ENCODE assay signal across 16 mouse cellular contexts in the genomic region with DNA sequence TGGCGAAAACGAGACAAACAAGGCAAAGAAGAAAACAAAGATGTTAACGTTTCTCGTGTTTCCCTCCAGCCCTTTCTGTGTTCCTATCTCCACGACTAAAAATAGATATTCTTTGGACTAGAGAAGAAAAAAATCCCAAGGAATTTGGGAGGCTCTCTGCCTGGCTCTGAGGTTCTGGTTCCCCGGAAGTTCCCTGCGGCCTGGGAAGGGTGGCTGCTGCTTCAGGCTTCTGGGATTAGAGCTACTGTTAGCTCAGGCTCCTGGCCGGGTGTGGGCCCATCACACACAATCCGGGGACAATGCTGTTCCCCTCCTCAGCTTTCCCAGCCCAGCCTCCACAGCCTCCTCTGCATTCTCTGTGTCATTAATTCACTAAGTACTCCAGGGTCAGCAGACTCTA.
A peak's percentile ranks its signal among the peaks of the same experiment; 100 is the strongest.
DNase-seq lines count a peak whose midpoint lies in the region; ATAC-seq and TF ChIP-seq lines count a peak whose summit lies in the region.
"Had no signal": no experiment of that assay in that cellular context is flagged by ENCODE, and none has a peak within 500 bp of the region (broad histone marks: within the 10 kb centered on the region; RNA-seq: fewer than 3 reads in every experiment).

No protein-coding gene starts in this region.

- DNase-seq in heart, postnatal 25 days (ENCODE audit: low spot score), result no peak
- peak; percentile 44 for DNase-seq in lung, embryonic 14.5 days
- no peak for DNase-seq in lung, postnatal 10 days
- DNase-seq in embryonic facial prominence, embryonic 14.5 days (ENCODE audit: low spot score), result no peak
- no peak for DNase-seq in forebrain, postnatal 0 days
- DNase-seq: adrenal gland, adult 8-10 months; cerebellum, adult 8-10 months; gastrocnemius, postnatal 36 days; kidney, adult 18-20 months; right cerebral cortex, postnatal 25 days had no signal

- intact Hi-C loops in heart, postnatal 25 days (cut with DNase I), result no loop called here

- WGBS in heart, embryonic 16.5 days, result 29% methylated on average over 9 of the region's 9 CpGs
- 36% methylated on average over 9 of the region's 9 CpGs for WGBS in lung, embryonic 14.5 days
- 47% methylated on average over 9 of the region's 9 CpGs for WGBS in embryonic facial prominence, embryonic 14.5 days
- 44% methylated on average over 9 of the region's 9 CpGs for WGBS in stomach, embryonic 14.5 days
- WGBS in forebrain, postnatal 0 days, result 56% methylated on average over 9 of the region's 9 CpGs

- no peaks in the 10 kb centered on the region for H3K36me3 ChIP-seq in heart, embryonic 16.5 days (ENCODE audit: control insufficient read depth, insufficient read depth)
- no peaks in the 10 kb centered on the region for H3K36me3 ChIP-seq in lung, embryonic 14.5 days (ENCODE audit: insufficient read depth)
- H3K36me3 ChIP-seq in embryonic facial prominence, embryonic 14.5 days (ENCODE audit: control insufficient read depth, insufficient read depth, low read length), result no peaks in the 10 kb centered on the region
- no peaks in the 10 kb centered on the region for H3K36me3 ChIP-seq in stomach, embryonic 14.5 days (ENCODE audit: control insufficient read depth, insufficient read depth, low read length)
- H3K36me3 ChIP-seq in forebrain, postnatal 0 days (ENCODE audit: insufficient read depth), result no peaks in the 10 kb centered on the region
- H3K36me3 ChIP-seq: G1E; hindbrain, embryonic 13.5 days; midbrain, embryonic 10.5 days had no signal

- H3K9ac ChIP-seq in heart, embryonic 16.5 days (ENCODE audit: low read length), result no peak overlapping the region
- no peak overlapping the region for H3K9ac ChIP-seq in lung, embryonic 14.5 days
- peak overlapping the region; percentile 6; the same call in 1 of the 2 replicates for H3K9ac ChIP-seq in embryonic facial prominence, embryonic 14.5 days (ENCODE audit: low read depth, low read length)
- H3K9ac ChIP-seq in stomach, embryonic 14.5 days (replicated peaks; ENCODE audit: low read depth, low read length), result no peak overlapping the region
- H3K9ac ChIP-seq in forebrain, postnatal 0 days, result no peak overlapping the region
- H3K9ac ChIP-seq: hindbrain, embryonic 13.5 days had no signal

- H3K4me3 ChIP-seq in heart, embryonic 16.5 days (ENCODE audit: low read length), result no peak overlapping the region
- no peak overlapping the region for H3K4me3 ChIP-seq in lung, embryonic 14.5 days (ENCODE audit: low read depth, low read length)
- no peak overlapping the region for H3K4me3 ChIP-seq in embryonic facial prominence, embryonic 14.5 days (ENCODE audit: low read depth, low read length)
- H3K4me3 ChIP-seq in stomach, embryonic 14.5 days (ENCODE audit: low read depth, low read length), result no peak overlapping the region
- H3K4me3 ChIP-seq in forebrain, postnatal 0 days (ENCODE audit: low read depth, low read length), result no peak overlapping the region
- H3K4me3 ChIP-seq: hindbrain, embryonic 13.5 days; midbrain, embryonic 10.5 days; myocyte had no signal

- H3K9me3 ChIP-seq in heart, embryonic 16.5 days (replicated peaks; ENCODE audit: control insufficient read depth, low read length), result no peaks in the 10 kb centered on the region; the same call in 1 of the 2 replicates
- no peaks in the 10 kb centered on the region for H3K9me3 ChIP-seq in lung, embryonic 14.5 days (ENCODE audit: low read depth, low read length)
- H3K9me3 ChIP-seq in embryonic facial prominence, embryonic 14.5 days (ENCODE audit: control insufficient read depth, low read length), result no peaks in the 10 kb centered on the region
- no peaks in the 10 kb centered on the region for H3K9me3 ChIP-seq in stomach, embryonic 14.5 days (ENCODE audit: control insufficient read depth, low read depth, low read length)
- no peaks in the 10 kb centered on the region for H3K9me3 ChIP-seq in forebrain, postnatal 0 days (ENCODE audit: low read length)
- H3K9me3 ChIP-seq: G1E; hindbrain, embryonic 13.5 days; midbrain, embryonic 10.5 days had no signal

- no peak overlapping the region for H3K4me2 ChIP-seq in heart, embryonic 16.5 days (ENCODE audit: low read depth, low read length)
- H3K4me2 ChIP-seq in lung, embryonic 14.5 days, result no peak overlapping the region
- no peak overlapping the region for H3K4me2 ChIP-seq in embryonic facial prominence, embryonic 14.5 days (ENCODE audit: low read depth, low read length)
- H3K4me2 ChIP-seq in stomach, embryonic 14.5 days (replicated peaks; ENCODE audit: low read depth, low read length), result no peak overlapping the region
- H3K4me2 ChIP-seq in forebrain, postnatal 0 days (ENCODE audit: low read depth), result no peak overlapping the region
- H3K4me2 ChIP-seq: hindbrain, embryonic 13.5 days had no signal

- TF ChIP-seq CTCF in lung, embryonic 14.5 days (IDR thresholded peaks at IDR 0.05; ENCODE audit: low read depth), result no peak
- TF ChIP-seq CTCF in forebrain, postnatal 0 days (IDR thresholded peaks at IDR 0.05; ENCODE audit: low read depth), result no peak

- H3K27me3 ChIP-seq in heart, embryonic 16.5 days (ENCODE audit: control insufficient read depth, insufficient read depth, low read length), result no peaks in the 10 kb centered on the region
- H3K27me3 ChIP-seq in lung, embryonic 14.5 days (ENCODE audit: insufficient read depth, low read length), result no peaks in the 10 kb centered on the region
- H3K27me3 ChIP-seq in embryonic facial prominence, embryonic 14.5 days (replicated peaks; ENCODE audit: control insufficient read depth, insufficient read depth, low read length), result no peaks in the 10 kb centered on the region
- no peaks in the 10 kb centered on the region for H3K27me3 ChIP-seq in stomach, embryonic 14.5 days (ENCODE audit: control insufficient read depth, insufficient read depth, low read length)
- H3K27me3 ChIP-seq in forebrain, postnatal 0 days (ENCODE audit: insufficient read depth, low read length), result no peaks in the 10 kb centered on the region
- H3K27me3 ChIP-seq: hindbrain, embryonic 13.5 days had no signal

- peaks cover 8% of the 10 kb centered on the region for H3K4me1 ChIP-seq in heart, embryonic 16.5 days (ENCODE audit: control insufficient read depth, insufficient read depth, low read length)
- peaks cover 3% of the 10 kb centered on the region; the same call in 1 of the 2 replicates for H3K4me1 ChIP-seq in lung, embryonic 14.5 days (ENCODE audit: insufficient read depth)
- peaks cover 4% of the 10 kb centered on the region; the same call in 1 of the 2 replicates for H3K4me1 ChIP-seq in embryonic facial prominence, embryonic 14.5 days (ENCODE audit: control insufficient read depth, insufficient read depth, low read length)
- no peaks in the 10 kb centered on the region for H3K4me1 ChIP-seq in stomach, embryonic 14.5 days (ENCODE audit: control insufficient read depth, insufficient read depth, low read length)
- H3K4me1 ChIP-seq in forebrain, postnatal 0 days (ENCODE audit: insufficient read depth), result no peaks in the 10 kb centered on the region
- H3K4me1 ChIP-seq: hindbrain, embryonic 13.5 days had no signal

- 0 out of 2 replicates have a peak overlapping the region, but pooled peaks have one; percentile 26 for H3K27ac ChIP-seq in heart, embryonic 16.5 days (ENCODE audit: low read length)
- peak overlapping the region; percentile 67 for H3K27ac ChIP-seq in lung, embryonic 14.5 days (ENCODE audit: low read depth)
- 0 out of 2 replicates have a peak overlapping the region, but pooled peaks have one; percentile 40 for H3K27ac ChIP-seq in embryonic facial prominence, embryonic 14.5 days (replicated peaks; ENCODE audit: low read depth, low read length)
- H3K27ac ChIP-seq in stomach, embryonic 14.5 days (ENCODE audit: low read length), result peak overlapping the region; percentile 2; the same call in 1 of the 2 replicates
- H3K27ac ChIP-seq in forebrain, postnatal 0 days (ENCODE audit: low read depth, low read length), result no peak overlapping the region
- H3K27ac ChIP-seq: hindbrain, embryonic 13.5 days; midbrain, embryonic 10.5 days had no signal

- no peak for ATAC-seq in heart, embryonic 16.5 days (replicated peaks; ENCODE audit: extremely low read depth, insufficient read depth, low FRiP score)
- no peak for ATAC-seq in lung, embryonic 14.5 days (ENCODE audit: insufficient read depth)
- no peak for ATAC-seq in embryonic facial prominence, embryonic 14.5 days (ENCODE audit: low read depth)
- no peak for ATAC-seq in stomach, embryonic 14.5 days (ENCODE audit: insufficient number of reproducible peaks, insufficient read depth, low FRiP score, low read depth)
- ATAC-seq in forebrain, postnatal 0 days, result no peak
